Mouse (Mus musculus): ENCODE data around the gene Wsb2. TPM values are rescaled to one million over a fixed set of nuclear protein-coding genes. Genes with fewer than 3 reads are reported as not detected.
"Not testable (repeated sequence)": the region's sequence is repeated elsewhere in the genome, so short reads cannot be mapped to it uniquely, and the experiment has no call there.

Wsb2 gene
- total RNA-seq, 2 experiments from 2014 or later = 462 to 490 TPM

DNA sequence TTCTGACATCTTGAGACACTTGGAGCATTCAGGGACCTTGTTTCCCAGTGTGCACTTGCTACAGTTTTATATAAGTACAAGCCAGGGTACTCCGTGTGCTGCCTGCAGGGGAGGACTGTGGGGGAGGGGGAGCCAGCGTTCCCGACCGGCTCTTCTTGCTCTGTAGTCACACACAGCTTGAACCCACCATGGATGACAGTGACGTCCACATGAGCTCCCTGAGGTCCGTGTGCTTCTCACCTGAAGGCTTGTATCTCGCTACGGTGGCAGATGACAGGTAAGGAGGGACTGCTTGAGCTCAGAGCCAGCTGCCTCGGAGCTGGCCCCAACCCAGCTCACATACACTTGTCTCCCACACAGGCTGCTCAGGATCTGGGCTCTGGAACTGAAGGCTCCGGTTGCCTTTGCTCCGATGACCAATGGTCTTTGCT, 19.2 kb downstream of the Wsb2 start:
- intact Hi-C loops (cut with DNase I) = no loop called here
- DNase-seq (ENCODE audit: extremely low spot score in 1 of 2, low spot score in 2 of 2) = peak in 1 of 2 experiments; percentile 49

DNA sequence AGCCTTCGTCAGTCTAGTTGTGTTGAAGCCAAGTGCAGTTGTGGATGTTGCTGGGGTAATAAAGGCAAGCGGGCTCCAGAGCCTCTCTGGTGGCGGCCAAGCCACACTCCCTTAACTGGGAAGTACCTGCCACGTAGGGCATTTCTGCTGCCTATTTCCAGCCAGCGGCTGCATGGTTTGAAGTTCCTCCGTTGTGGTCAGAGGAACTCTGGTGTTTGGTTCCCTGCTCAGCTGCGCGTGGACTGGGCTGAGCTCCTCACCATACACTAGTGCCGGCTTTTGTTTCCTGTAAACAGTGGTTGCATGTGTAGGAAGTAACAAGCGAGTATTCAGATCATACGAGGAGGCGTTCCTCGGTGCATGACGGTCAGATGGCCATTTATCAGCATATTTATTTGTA, 20.6 kb downstream of the Wsb2 start:
- DNase-seq (ENCODE audit: extremely low spot score in 1 of 2, low spot score in 2 of 2); intact Hi-C loops (cut with DNase I): not testable (repeated sequence)

DNA sequence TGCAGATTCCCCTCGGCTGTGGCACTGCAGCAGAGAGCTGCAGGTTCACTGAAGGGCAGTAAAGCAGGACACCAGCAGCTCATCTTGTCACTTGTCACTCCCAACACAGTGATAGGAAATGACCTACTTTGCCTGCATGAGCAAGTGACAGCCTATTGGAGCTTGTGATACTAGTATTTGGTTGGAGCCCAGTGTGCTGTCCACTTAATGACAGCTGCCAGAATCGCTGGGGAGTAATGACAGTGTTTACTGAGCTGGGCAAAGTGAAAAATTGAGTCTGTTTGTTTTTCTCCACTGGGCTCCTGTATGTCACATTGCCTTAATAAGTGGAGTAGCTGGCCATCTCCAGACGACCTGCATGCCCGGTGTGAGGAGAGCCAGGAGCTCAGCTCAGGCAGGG, 23.1 kb downstream of the Wsb2 start:
- DNase-seq (ENCODE audit: extremely low spot score in 1 of 2, low spot score in 2 of 2) = no peak
- intact Hi-C loops (cut with DNase I) = no loop called here

DNA sequence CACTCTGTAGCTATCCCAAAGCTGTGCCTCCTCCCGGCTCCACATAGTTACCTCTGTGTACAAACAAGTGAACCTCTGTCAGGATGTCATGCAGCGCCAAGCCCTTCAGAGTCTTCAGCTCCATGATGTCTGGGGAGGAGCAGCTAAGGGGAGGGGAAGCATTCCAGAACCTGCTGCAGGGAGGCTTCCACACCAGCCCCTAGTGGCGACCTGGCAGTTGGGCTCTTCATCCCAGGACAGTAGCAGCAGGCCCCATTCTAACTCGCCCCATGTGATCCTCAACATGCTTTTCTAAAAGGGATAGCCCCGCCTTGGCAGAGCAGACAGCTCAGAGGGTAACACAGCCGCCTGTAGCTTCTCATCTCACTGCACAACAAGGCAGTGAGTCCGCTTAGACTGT, 24.7 kb downstream of the Wsb2 start:
- no peak for DNase-seq (ENCODE audit: extremely low spot score in 1 of 2, low spot score in 2 of 2)
- intact Hi-C loops (cut with DNase I) = no loop called here

DNA sequence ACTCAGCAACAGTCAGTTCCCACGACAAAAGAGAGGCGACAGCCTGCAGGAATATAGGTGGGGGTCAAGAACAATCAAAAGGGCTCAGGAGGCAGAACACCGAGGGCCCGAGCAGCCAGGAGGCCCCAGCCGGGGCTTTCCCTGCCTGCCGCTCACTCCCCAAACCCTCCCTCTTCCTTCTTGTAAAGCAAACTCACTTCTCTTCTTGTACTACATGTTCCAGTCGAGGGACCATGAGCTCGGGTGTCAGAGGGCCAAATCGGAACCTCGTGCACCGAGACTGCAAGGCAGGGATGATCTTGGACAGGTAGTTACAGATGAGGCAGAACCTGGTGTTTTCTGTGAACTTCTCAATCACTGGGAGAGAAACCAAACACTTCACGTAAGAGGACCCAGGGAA, 26.1 kb downstream of the Wsb2 start:
- intact Hi-C loops (cut with DNase I) = no loop called here
- no peak for DNase-seq (ENCODE audit: extremely low spot score in 1 of 2, low spot score in 2 of 2)

DNA sequence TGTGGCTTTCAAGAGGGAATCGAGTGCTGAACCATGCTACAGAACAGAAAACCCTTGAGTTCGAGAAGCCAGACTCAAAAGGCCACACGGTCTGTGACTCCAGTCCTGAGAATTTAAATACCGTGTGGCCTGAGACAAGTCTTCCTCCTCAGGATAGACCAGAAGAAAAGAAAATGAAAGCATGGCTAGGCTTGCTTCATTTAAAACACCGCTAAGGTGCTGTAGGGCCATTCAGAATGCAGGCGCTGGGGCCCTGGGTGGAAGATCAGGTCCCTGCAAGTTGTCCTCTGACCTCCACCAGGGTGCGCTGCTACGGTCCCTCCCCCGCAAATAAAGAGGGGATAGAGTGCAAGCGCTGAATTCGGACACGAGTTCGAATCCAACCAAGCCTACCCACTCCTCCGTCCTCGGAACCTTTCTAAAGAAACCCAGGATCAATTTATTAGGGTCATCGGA, 31.2 kb downstream of the Wsb2 start:
- intact Hi-C loops (cut with DNase I) = no loop called here
- peak in 1 of 2 experiments; percentile 73 for DNase-seq (ENCODE audit: extremely low spot score in 1 of 2, low spot score in 2 of 2)

DNA sequence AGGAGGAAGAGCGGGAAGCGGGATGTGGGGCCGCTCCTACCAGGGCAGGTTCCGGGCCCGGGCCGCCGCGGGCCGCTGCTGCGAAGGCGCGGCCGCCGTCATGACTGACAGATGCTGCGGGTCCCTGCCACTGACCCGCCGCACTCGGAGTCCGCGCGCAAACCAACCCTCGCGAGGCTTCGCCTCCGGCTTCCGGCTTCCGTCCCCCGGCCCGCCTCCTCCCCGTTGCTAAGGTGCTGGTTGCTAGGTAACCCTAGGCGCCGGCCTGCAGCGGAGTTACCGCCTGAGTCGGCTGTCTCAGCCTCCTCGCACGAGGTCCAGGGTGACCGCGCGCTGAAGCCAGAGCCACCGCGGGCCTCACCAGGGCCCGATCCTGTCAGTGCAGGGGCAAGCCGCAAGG, 31.8 kb downstream of the Wsb2 start, which contains the start of gene Rfc5:
TSS of gene Rfc5 (minus strand) at position 171 of the 400 bp plus-strand sequence.
- intact Hi-C loops (cut with DNase I) = no loop called here
- peak; percentile 93 to 98 for DNase-seq (ENCODE audit: extremely low spot score in 1 of 2, low spot score in 2 of 2)

DNA sequence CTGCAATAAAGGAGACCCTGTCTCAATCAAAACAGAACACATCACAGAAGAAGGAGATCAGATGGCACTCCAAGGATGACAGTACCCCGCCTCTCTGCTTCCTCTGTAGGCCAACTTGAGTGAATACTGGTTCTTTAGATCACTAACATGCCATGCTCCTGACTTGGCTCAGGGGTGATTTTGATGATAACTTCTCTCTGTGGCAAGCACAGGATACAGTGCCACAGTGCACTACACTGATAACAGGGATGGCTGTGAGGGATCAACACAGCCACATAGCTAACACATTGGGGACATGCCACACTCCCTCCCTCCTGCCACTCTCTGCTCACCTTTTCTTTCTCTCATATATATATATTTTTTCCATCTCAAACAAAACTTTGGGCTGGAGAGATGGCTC, 33.8 kb downstream of the Wsb2 start:
- intact Hi-C loops (cut with DNase I) = no loop called here

DNA sequence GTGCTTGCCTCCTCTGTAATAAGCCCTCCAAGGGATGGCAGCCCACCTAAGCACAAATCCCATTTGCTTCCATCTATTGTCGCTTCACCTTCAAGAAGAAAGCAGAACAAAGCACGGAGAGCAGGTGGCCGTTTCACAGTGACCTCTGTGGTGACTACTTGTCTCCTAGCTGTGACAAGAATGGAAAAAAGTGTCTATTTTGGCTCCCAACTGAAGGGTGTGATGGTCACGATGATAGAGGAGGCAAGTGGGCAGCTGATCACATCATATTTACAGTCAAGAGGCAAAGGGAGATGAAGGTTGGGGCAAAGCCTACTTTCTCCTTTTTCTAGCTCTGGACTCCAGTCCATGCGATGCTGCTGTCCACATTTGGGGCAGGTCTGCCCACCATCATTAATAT, 38.7 kb downstream of the Wsb2 start:
- DNase-seq (ENCODE audit: extremely low spot score in 1 of 2, low spot score in 2 of 2) = no peak
- intact Hi-C loops (cut with DNase I) = no loop called here

More for the DNA sequence above, 33.8 kb downstream of the Wsb2 start:
- no peak for DNase-seq (ENCODE audit: extremely low spot score in 1 of 2, low spot score in 2 of 2)

DNA sequence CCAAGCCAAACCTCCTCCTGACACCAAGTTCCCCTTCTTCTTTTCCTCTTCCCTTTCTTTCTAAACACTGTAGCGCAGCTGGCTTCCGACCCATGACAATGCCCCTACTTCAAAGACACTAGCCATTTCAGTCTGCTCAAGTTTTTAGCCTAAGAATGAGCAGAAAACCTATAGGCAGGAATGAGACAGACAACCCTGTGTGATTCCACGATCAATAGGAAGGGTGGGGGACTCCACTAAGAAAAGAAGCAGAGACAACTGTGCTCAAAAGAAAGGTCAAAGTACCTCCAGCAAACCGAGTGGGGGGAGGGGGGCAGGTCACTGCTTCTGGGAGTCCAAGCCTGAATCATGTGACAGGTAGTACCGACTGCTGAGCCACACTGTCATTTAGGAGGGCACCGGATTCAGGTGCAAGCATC, 39.5 kb downstream of the Wsb2 start:
- intact Hi-C loops (cut with DNase I) = no loop called here
- no peak for DNase-seq (ENCODE audit: extremely low spot score in 1 of 2, low spot score in 2 of 2)

DNA sequence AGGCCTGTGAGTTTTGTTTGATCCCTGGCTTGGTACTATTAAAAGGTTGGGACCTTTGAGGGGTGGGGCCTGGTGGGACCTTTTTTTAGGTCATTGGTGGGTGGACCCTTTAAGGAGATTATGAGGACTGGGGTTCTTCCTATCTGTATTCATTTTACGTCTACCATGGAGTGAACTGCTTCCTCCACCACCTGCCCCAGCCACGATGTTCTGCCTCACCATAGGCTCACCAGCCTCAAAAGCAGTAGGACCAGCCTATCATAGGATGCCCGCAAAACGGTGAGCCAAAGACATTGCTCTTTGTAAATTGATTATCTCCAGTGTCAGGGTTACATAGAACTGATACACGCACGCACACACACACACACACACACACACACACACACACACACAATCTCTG, 40.3 kb downstream of the Wsb2 start:
- no peak for DNase-seq (ENCODE audit: extremely low spot score in 1 of 2, low spot score in 2 of 2)
- intact Hi-C loops (cut with DNase I) = no loop called here

DNA sequence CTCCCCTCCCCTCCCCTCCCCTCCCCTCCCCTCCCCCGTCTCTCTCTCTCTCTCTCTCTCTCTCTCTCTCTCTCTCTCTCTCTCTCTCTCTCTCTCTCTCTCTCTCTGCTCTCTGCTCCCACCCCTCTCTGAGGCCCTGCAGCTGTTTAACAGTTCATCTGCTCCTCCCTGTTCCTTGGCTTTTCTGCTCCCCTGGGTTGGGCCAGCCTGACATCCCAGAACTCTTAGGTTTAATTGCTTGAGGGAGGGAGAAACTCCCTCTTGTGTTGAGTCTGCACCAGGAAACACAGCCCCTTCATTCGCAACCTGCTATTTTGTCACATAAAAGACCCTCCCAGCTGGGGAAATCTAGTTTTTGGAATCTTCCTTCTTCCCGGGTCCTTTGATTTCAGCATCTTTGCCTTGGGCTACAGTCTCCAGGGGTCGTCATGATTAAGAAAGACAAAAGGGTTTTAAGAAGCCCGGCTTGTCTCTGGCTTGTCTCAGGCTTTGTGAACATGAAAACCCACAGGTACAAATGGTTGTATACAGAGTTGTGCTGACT, 41.0 kb downstream of the Wsb2 start:
- DNase-seq (ENCODE audit: extremely low spot score in 1 of 2, low spot score in 2 of 2) = no peak
- intact Hi-C loops (cut with DNase I) = no loop called here

DNA sequence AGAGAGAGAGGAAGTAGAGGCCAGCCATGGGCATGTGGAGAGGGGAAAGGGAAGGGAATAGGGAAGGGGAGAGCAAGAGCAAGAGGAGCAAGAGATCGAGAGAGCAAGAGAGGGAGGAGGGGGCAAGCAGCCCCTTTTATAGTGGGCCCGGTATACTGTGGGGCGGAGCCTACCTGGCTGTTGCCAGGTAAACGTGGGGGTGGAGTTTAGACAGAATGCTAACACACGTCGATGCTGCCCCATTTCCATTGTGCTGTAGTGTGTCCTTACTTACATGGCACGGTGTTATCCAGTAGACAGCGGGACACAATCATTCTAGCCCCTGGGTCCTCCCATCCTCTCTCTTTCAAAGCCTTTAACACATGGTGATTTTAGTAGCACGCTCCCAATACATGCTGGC, 42.2 kb downstream of the Wsb2 start:
- DNase-seq (ENCODE audit: extremely low spot score in 1 of 2, low spot score in 2 of 2) = no peak
- intact Hi-C loops (cut with DNase I) = no loop called here

DNA sequence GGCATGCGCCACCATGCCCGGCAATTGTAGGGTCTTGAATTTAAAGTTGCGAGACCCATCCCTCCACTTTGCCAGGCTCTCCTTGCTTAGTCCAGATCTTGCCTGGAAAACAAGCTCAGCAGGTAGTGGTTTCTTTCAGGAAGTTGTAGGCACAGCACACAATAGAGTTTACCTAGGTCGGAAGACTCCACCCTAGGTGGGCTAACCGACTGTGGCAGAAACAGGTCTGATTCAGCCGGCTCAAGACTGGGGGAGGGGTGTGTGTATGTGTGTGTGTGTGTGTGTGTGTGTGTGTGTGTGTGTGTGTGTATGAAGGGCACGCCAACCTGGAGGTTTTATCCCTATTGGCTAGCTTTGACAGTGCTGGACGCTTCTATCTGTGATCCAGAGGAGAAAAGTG, 46.5 kb downstream of the Wsb2 start:
- intact Hi-C loops (cut with DNase I) = no loop called here
- no peak for DNase-seq (ENCODE audit: extremely low spot score in 1 of 2, low spot score in 2 of 2)

DNA sequence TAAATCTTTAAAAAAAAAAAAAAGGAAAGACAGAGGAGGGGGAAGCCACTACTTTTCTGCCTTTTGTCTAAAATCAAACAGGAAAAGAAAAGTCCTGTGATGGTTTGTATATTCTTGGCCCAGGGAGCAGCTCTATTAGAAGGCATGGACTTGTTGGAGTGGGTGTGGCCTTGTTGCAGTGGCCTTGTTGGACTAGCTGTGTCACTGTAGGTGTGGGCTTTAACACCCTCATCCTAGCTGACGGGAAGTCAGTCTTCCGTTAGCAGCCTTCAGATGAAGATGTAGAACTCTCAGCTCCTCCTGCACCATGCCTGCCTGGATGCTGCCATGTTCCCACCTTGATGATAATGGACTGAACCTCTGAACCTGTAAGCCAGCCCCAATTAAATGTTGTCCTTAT, 47.6 kb downstream of the Wsb2 start:
- intact Hi-C loops (cut with DNase I); DNase-seq (ENCODE audit: extremely low spot score in 1 of 2, low spot score in 2 of 2): not testable (repeated sequence)

DNA sequence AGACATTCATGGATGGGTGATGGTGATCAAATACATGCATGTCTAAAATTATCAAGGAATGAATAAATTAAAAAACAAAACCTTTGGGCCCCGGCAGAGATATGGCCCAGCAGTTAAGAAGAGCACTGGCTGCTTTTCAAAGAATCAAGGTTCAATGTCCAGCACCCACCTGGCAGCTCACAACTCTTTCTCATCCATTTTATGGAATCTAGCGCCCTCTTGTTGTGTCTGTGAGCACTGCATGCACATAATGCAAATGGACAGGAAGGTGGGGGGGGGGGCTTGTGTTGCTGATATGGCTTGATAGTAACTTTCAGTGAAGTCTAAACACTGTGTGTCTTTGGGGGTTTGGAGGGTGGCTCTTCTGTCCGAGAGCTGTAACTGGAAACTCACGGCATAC, 51.1 kb downstream of the Wsb2 start:
- intact Hi-C loops (cut with DNase I) = no loop called here
- DNase-seq (ENCODE audit: extremely low spot score in 1 of 2, low spot score in 2 of 2) = no peak

DNA sequence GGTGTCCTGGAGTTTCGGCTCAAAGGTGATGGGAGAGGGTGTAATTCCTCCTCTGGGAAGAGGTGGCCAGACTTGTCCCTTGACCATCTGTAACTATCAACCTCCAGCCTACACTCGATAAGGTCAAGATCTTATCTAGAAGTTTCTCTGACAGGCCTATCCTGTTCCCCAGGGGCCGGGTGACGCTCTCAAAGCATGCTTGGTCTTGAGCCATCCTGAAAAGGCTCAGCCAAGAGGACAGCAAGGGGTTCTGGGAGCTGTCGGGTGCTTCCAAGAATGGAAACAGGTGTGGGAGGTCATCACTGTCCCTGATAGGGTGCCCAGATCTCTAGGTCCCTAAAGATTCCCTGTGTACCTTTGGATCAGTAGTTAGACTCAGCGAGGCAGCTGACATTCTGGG, 52.3 kb downstream of the Wsb2 start:
- DNase-seq (ENCODE audit: extremely low spot score in 1 of 2, low spot score in 2 of 2) = no peak
- intact Hi-C loops (cut with DNase I) = no loop called here

DNA sequence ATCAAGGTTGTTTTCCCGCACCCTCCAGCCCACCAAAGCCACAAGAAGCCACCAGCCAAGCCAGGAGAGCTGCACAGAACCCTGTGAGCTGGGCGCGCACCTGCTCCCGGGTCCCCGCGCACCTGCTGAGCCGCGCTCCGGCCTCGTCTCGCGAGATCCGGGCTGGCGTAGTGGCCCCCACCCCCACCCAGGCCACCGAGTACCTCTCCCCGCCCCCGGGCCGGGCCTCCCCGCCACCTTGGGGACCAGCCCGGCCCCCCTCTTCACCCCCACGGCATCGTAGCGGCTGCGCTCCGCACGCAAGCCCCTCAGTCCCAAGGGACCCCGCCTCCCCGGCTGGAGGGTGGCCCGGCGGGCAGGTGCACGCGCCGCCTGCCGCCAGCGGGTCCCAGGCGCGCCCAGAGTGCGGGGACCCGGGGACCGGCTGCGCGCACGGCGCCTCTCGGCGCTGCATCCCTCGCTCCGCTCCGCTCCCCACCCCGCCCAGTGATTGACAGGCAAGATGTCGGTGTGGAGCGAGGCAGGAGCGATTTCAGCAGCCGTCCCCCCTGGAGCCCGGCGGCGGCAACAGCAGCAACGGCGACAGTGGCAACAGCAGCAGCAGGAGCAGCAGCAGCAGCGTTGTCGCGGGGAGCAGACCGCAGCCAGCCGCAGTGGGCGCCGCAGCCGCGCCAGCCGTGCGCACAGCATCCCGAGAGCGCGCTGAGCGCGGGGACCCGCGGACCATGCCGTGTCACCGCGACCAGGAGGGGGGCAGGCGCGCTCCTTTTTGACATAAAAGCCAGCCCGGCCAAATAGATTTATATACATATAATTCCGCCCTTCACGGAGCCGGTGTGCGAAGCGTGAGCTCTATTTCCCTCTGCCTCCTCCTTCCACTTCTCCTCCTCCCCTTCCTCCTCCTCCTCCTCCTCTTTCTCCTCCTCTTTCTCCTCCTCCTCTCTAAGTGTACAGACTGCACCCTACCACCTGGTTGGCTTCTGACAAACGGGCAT, 56.7 kb downstream of the Wsb2 start, which contains the start of gene Ksr2:
TSS of gene Ksr2 (plus strand) at position 494 of the 995 bp plus-strand sequence.
- peak; percentile 54 to 80 for DNase-seq (ENCODE audit: extremely low spot score in 1 of 2, low spot score in 2 of 2)
- intact Hi-C loops (cut with DNase I) = no loop called here

DNA sequence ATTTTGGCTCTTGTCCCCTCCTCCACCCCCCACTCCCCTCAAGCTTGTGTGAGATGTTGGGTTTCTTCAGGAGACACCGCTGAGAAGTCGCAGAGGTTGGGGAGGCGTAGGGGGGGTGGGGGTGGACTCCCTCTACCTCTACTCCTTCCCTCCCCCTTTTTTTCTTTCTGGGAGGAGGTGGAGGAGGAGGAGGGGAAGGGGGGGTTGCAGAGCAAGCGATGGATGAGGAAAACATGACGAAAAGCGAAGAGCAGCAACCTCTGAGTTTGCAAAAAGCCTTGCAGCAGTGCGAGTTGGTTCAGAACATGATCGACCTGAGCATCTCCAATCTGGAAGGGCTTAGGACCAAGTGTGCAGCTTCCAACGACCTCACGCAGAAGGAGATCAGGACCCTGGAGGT, 57.5 kb downstream of the Wsb2 start:
- intact Hi-C loops (cut with DNase I) = loop anchor here (5.0 kb wide), 1 partner anchor 78 kb away; no protein-coding TSS in a partner anchor
- DNase-seq (ENCODE audit: extremely low spot score in 1 of 2, low spot score in 2 of 2) = no peak
